Mouse (Mus musculus): ENCODE measurements around the gene Pla2g1b. TPM values are rescaled to one million over a fixed set of nuclear protein-coding genes. Genes with fewer than 3 reads are reported as not detected.

Gene Pla2g1b
- polyA plus RNA-seq (2014; fragmentation: Nextera tagmentation; extraction: Ambion mirVana) = 0.89 and 1.2 TPM in 2 replicates

DNA sequence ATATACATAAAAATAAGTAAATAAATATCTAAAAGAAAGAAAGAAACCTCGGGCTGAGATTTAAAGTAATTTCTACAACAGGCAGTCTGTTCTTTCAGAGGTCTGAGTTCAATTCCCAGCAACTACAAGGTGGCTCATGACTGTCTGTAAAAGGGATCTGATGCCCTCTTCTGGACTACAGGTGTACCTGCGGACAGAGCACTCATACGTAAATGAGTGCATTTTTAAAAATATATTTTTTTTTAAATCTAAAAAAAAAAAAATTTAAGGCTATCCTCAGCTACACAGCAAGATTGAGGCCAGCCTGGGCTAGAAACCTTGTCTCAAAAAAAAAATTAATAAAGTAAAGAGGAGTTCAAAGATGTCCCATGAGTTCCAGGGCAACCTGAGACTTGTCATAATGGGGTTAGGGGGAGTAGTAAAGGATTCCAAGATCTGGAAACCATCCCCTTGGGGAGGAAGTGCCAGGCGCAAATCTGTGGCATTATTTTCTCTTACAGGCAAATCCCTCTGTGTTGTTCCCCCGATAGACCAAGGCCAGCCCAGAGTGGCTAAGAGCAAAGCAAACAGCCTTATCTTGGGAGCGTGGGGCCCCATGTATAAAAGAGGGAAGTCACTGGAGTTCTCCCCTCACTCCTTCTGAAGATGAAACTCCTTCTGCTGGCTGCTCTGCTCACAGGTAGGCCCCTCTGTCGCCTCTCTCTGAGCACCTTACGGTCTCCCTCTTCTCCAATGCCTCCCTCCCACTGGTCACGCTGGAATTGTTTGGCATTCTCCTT lies at the start of gene Pla2g1b:
Gene Pla2g1b (plus strand): TSS at position 621 of the 779 bp plus-strand sequence.
- H3K27ac ChIP-seq (ENCODE audit: low read depth, low read length) = no peak within 1 kb of the TSS
- H3K27me3 ChIP-seq (replicated peaks; ENCODE audit: control insufficient read depth, insufficient read depth, low read length) = no peaks in the 10 kb centered on the region
- DNase-seq (ENCODE audit: low spot score) (no peak), ATAC-seq (replicated peaks; ENCODE audit: low FRiP score) (no peak)
- H3K4me1 ChIP-seq (replicated peaks; ENCODE audit: control insufficient read depth, insufficient read depth, low read length) = peaks cover 11% of the 10 kb centered on the region
- no peak within 1 kb of the TSS for H3K4me3 ChIP-seq (ENCODE audit: low read depth, low read length)
- no peaks in the 10 kb centered on the region for H3K36me3 ChIP-seq (ENCODE audit: control insufficient read depth, insufficient read depth, low read length)
- no peaks in the 10 kb centered on the region for H3K9me3 ChIP-seq (ENCODE audit: control insufficient read depth, low read length)
- no peak within 1 kb of the TSS for H3K4me2 ChIP-seq
- H3K9ac ChIP-seq (ENCODE audit: low read depth, low read length) = no peak within 1 kb of the TSS
- WGBS = 32% methylated on average over 9 of the region's 9 CpGs

GRCm38 (mm10) chr5:115428831-115429358 lies 37.2 kb upstream of the Pla2g1b start:
- peak overlapping the region; percentile 47; the same call in 1 of the 2 replicates for H3K9ac ChIP-seq (ENCODE audit: low read depth, low read length)
- peak overlapping the region; percentile 65 for H3K4me2 ChIP-seq
- ATAC-seq (replicated peaks; ENCODE audit: low FRiP score) = no peak
- H3K36me3 ChIP-seq (ENCODE audit: control insufficient read depth, insufficient read depth, low read length) = no peaks in the 10 kb centered on the region
- H3K4me3 ChIP-seq (ENCODE audit: low read depth, low read length) = peak overlapping the region; percentile 67
- peaks cover 9% of the 10 kb centered on the region; the same call in 1 of the 2 replicates for H3K4me1 ChIP-seq (replicated peaks; ENCODE audit: control insufficient read depth, insufficient read depth, low read length)
- H3K9me3 ChIP-seq (ENCODE audit: control insufficient read depth, low read length) = no peaks in the 10 kb centered on the region
- DNase-seq (ENCODE audit: low spot score) = no peak
- H3K27me3 ChIP-seq (replicated peaks; ENCODE audit: control insufficient read depth, insufficient read depth, low read length) = peaks cover 79% of the 10 kb centered on the region
- H3K27ac ChIP-seq (ENCODE audit: low read depth, low read length) = no peak overlapping the region
- 4% methylated on average over 18 of the region's 20 CpGs for WGBS

GRCm38 (mm10) chr5:115429359-115430186 lies 36.5 kb upstream of the Pla2g1b start, which contains the start of gene Msi1:
TSS of gene Msi1 (plus strand) at chr5:115429599.
- Histone ChIP-seq H3K4me1 (replicated peaks; ENCODE audit: control insufficient read depth, insufficient read depth, low read length) (peaks cover 9% of the 10 kb centered on the region; the same call in 1 of the 2 replicates), H3K36me3 (ENCODE audit: control insufficient read depth, insufficient read depth, low read length) (no peaks in the 10 kb centered on the region), H3K9me3 (ENCODE audit: control insufficient read depth, low read length) (no peaks in the 10 kb centered on the region), H3K27me3 (replicated peaks; ENCODE audit: control insufficient read depth, insufficient read depth, low read length) (peaks cover 81% of the 10 kb centered on the region), H3K9ac (ENCODE audit: low read depth, low read length) (peak within 1 kb of the TSS; percentile 65), H3K27ac (ENCODE audit: low read depth, low read length) (peak within 1 kb of the TSS; percentile 6; the same call in 1 of the 2 replicates), H3K4me3 (ENCODE audit: low read depth, low read length) (peak within 1 kb of the TSS; percentile 67), H3K4me2 (peak within 1 kb of the TSS; percentile 65)
- DNase-seq (ENCODE audit: low spot score) (peak; percentile 54), ATAC-seq (replicated peaks; ENCODE audit: low FRiP score) (peak; percentile 45; the same call in 1 of the 2 replicates)
- WGBS = 2% methylated on average over 58 of the region's 117 CpGs

GRCm38 (mm10) chr5:115430187-115430960 lies 35.7 kb upstream of the Pla2g1b start:
- Histone ChIP-seq H3K9ac (ENCODE audit: low read depth, low read length) (peak overlapping the region; percentile 65), H3K4me1 (replicated peaks; ENCODE audit: control insufficient read depth, insufficient read depth, low read length) (peaks cover 10% of the 10 kb centered on the region), H3K27me3 (replicated peaks; ENCODE audit: control insufficient read depth, insufficient read depth, low read length) (peaks cover 86% of the 10 kb centered on the region), H3K4me2 (peak overlapping the region; percentile 65), H3K9me3 (ENCODE audit: control insufficient read depth, low read length) (no peaks in the 10 kb centered on the region), H3K4me3 (ENCODE audit: low read depth, low read length) (peak overlapping the region; percentile 67), H3K36me3 (ENCODE audit: control insufficient read depth, insufficient read depth, low read length) (no peaks in the 10 kb centered on the region), H3K27ac (ENCODE audit: low read depth, low read length) (peak overlapping the region; percentile 6; the same call in 1 of the 2 replicates)
- WGBS = 1% methylated on average over 64 of the region's 73 CpGs
- DNase-seq (ENCODE audit: low spot score) = peak; percentile 51
- no peak; the same call in 1 of the 2 replicates for ATAC-seq (replicated peaks; ENCODE audit: low FRiP score)

- Histone ChIP-seq H3K27me3 (replicated peaks; ENCODE audit: control insufficient read depth, insufficient read depth, low read length) (peaks cover 89% of the 10 kb centered on the region), H3K27ac (ENCODE audit: low read depth, low read length) (no peak overlapping the region), H3K36me3 (ENCODE audit: control insufficient read depth, insufficient read depth, low read length) (no peaks in the 10 kb centered on the region), H3K4me2 (peak overlapping the region; percentile 65), H3K9ac (ENCODE audit: low read depth, low read length) (no peak overlapping the region), H3K4me3 (ENCODE audit: low read depth, low read length) (peak overlapping the region; percentile 67), H3K4me1 (replicated peaks; ENCODE audit: control insufficient read depth, insufficient read depth, low read length) (peaks cover 15% of the 10 kb centered on the region), H3K9me3 (ENCODE audit: control insufficient read depth, low read length) (no peaks in the 10 kb centered on the region)
- DNase-seq (ENCODE audit: low spot score) (no peak), ATAC-seq (replicated peaks; ENCODE audit: low FRiP score) (no peak)
- WGBS = 9% methylated on average over 14 of the region's 14 CpGs
Observed at GRCm38 (mm10) chr5:115431061-115431897, 34.8 kb upstream of the Pla2g1b start.

GRCm38 (mm10) chr5:115431898-115432259 lies 34.2 kb upstream of the Pla2g1b start:
- Histone ChIP-seq H3K4me2 (peak overlapping the region; percentile 65), H3K9me3 (ENCODE audit: control insufficient read depth, low read length) (no peaks in the 10 kb centered on the region), H3K4me1 (replicated peaks; ENCODE audit: control insufficient read depth, insufficient read depth, low read length) (peaks cover 21% of the 10 kb centered on the region), H3K4me3 (ENCODE audit: low read depth, low read length) (no peak overlapping the region), H3K27ac (ENCODE audit: low read depth, low read length) (no peak overlapping the region), H3K36me3 (ENCODE audit: control insufficient read depth, insufficient read depth, low read length) (no peaks in the 10 kb centered on the region), H3K9ac (ENCODE audit: low read depth, low read length) (no peak overlapping the region), H3K27me3 (replicated peaks; ENCODE audit: control insufficient read depth, insufficient read depth, low read length) (peaks cover 90% of the 10 kb centered on the region)
- DNase-seq (ENCODE audit: low spot score) (no peak), ATAC-seq (replicated peaks; ENCODE audit: low FRiP score) (no peak)
- 18% methylated on average over 7 of the region's 7 CpGs for WGBS

DNA sequence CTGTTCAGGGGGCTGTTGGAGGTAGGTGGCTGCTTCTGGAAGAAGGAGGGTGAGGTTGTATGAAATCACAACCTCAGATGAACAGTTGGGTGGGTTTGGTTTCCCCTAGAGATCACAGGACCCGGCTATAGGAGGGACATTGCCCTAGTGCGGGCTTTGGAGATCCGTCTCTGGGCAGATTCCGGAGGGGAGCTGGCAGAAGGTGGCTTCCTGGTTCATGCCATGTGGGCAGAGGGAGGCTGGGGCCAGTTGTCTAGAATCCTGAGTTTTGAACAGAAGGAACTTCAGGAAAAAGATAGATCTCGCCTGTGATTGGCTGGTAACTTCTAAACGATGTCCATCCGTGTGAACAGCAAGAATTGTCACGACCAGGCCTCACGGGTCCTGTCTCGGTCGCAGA lies 33.7 kb upstream of the Pla2g1b start:
- H3K4me3 ChIP-seq (ENCODE audit: low read depth, low read length) = no peak overlapping the region
- peaks cover 21% of the 10 kb centered on the region for H3K4me1 ChIP-seq (replicated peaks; ENCODE audit: control insufficient read depth, insufficient read depth, low read length)
- H3K9me3 ChIP-seq (ENCODE audit: control insufficient read depth, low read length) = no peaks in the 10 kb centered on the region
- no peak overlapping the region for H3K9ac ChIP-seq (ENCODE audit: low read depth, low read length)
- WGBS = 73% methylated on average over 11 of the region's 11 CpGs
- DNase-seq (ENCODE audit: low spot score) = no peak
- H3K27ac ChIP-seq (ENCODE audit: low read depth, low read length) = no peak overlapping the region
- H3K4me2 ChIP-seq = no peak overlapping the region
- no peaks in the 10 kb centered on the region for H3K36me3 ChIP-seq (ENCODE audit: control insufficient read depth, insufficient read depth, low read length)
- peaks cover 90% of the 10 kb centered on the region for H3K27me3 ChIP-seq (replicated peaks; ENCODE audit: control insufficient read depth, insufficient read depth, low read length)
- no peak for ATAC-seq (replicated peaks; ENCODE audit: low FRiP score)

All from liver, embryonic 11.5 days (tissue).